Comparison of ENCODE assay signal across 8 mouse cellular contexts in genomic region chr14:49172582-49172988, GRCm38 (mm10). TPM values are rescaled to one million over a fixed set of nuclear protein-coding genes. Genes with fewer than 3 reads are reported as not detected.
DNase-seq lines count a peak whose midpoint lies in the region; ATAC-seq and TF ChIP-seq lines count a peak whose summit lies in the region.

No protein-coding gene starts in this region.

- peak overlapping the region; percentile 88 for H3K27ac ChIP-seq in heart, postnatal 0 days (ENCODE audit: low read depth)
- H3K27ac ChIP-seq in neural tube, embryonic 13.5 days (replicated peaks) = peak overlapping the region; percentile 88

- no peaks in the 10 kb centered on the region; the same call in 1 of the 2 replicates for H3K36me3 ChIP-seq in heart, postnatal 0 days (replicated peaks; ENCODE audit: control insufficient read depth, insufficient read depth, low read length)
- H3K36me3 ChIP-seq in neural tube, embryonic 13.5 days = no peaks in the 10 kb centered on the region

- ATAC-seq in erythroblast, adult 5-6 weeks (replicated peaks; ENCODE audit: low FRiP score, poor library complexity, severe bottlenecking) = peak; percentile 59
- peak; percentile 73 for ATAC-seq in heart, postnatal 0 days (ENCODE audit: insufficient read depth, low read depth)
- ATAC-seq in neural tube, embryonic 13.5 days (ENCODE audit: low read depth) = peak; percentile 87

- peak overlapping the region; percentile 71 for H3K4me3 ChIP-seq in heart, postnatal 0 days (ENCODE audit: low read depth, low read length)
- peak overlapping the region; percentile 99 for H3K4me3 ChIP-seq in neural tube, embryonic 13.5 days

- H3K9ac ChIP-seq in heart, postnatal 0 days (replicated peaks; ENCODE audit: low read depth, low read length) = peak overlapping the region; percentile 85
- peak overlapping the region; percentile 95 for H3K9ac ChIP-seq in neural tube, embryonic 13.5 days

- DNase-seq in CD8-positive naive resting alpha-beta T cell, adult 2 months (ENCODE audit: low read depth in 2 of 2, low spot score in 2 of 2) = peak; percentile 42 to 51
- peak; percentile 56 to 76 for DNase-seq in adrenal gland, postnatal 36 days
- DNase-seq in heart, postnatal 0 days (ENCODE audit: low spot score) = peak; percentile 52
- DNase-seq in kidney, postnatal 4 days = peak; percentile 68 to 83
- peak; percentile 34 to 46 for DNase-seq in lung, adult 18-20 months
- peak; percentile 73 for DNase-seq in testis, postnatal 10 days (ENCODE audit: low spot score)

- peak overlapping the region; percentile 98 for H3K4me2 ChIP-seq in heart, postnatal 0 days (ENCODE audit: low read depth, low read length)
- H3K4me2 ChIP-seq in neural tube, embryonic 13.5 days = peak overlapping the region; percentile 82

- TF ChIP-seq EP300 in heart, postnatal 0 days (IDR thresholded peaks at IDR 0.05; ENCODE audit: low read depth) = no peak

- H3K4me1 ChIP-seq in heart, postnatal 0 days (ENCODE audit: control insufficient read depth, insufficient read depth) = peaks cover 15% of the 10 kb centered on the region
- H3K4me1 ChIP-seq in neural tube, embryonic 13.5 days (replicated peaks) = peaks cover 34% of the 10 kb centered on the region

- WGBS in heart, postnatal 0 days = 0% methylated on average over 44 of the region's 46 CpGs
- WGBS in neural tube, embryonic 13.5 days = under 1% methylated on average over 46 of the region's 46 CpGs

- H3K9me3 ChIP-seq in heart, postnatal 0 days (replicated peaks; ENCODE audit: control insufficient read depth, low read length) = no peaks in the 10 kb centered on the region
- H3K9me3 ChIP-seq in neural tube, embryonic 13.5 days = no peaks in the 10 kb centered on the region

- no peaks in the 10 kb centered on the region for H3K27me3 ChIP-seq in heart, postnatal 0 days (ENCODE audit: control insufficient read depth, insufficient read depth, low read length)
- no peaks in the 10 kb centered on the region for H3K27me3 ChIP-seq in neural tube, embryonic 13.5 days

- no peak for TF ChIP-seq CTCF in heart, postnatal 0 days (IDR thresholded peaks at IDR 0.05; ENCODE audit: low read depth)

RNA-seq across cellular contexts. Expression of gene Naa30, which starts 0.6 kb away (rescaled TPM):
- 10 to 100 TPM; 32.6 to 39.9 TPM for total RNA-seq in adrenal gland, postnatal 36 days (2021)
- total RNA-seq in erythroblast, adult 5-6 weeks (2015; ENCODE audit: low replicate concordance) = 6.9 and 15.6 TPM in 2 replicates
- total RNA-seq in erythroblast, adult 5-6 weeks (2017; ENCODE audit: low replicate concordance) = 8.4 and 13.1 TPM in 2 replicates
- 26.1 and 34.3 TPM in 2 replicates for total RNA-seq in heart, postnatal 0 days (2014; rRNA removed; ENCODE audit: low replicate concordance)
- 5.6 and 5.7 TPM in 2 replicates for polyA plus RNA-seq in heart, postnatal 0 days (2015; fragmentation: Nextera tagmentation; extraction: Ambion mirVana)
- 13.5 and 16.7 TPM in 2 replicates for polyA plus RNA-seq in neural tube, embryonic 13.5 days (2015; fragmentation: Nextera tagmentation; extraction: Ambion mirVana)

Comparison
In these comparisons a context has a peak if more than half of its experiments do, and no peak if none do; other contexts are left out.
1. Peak in every context shown above with its lines: DNase-seq, ATAC-seq, H3K4me3 ChIP-seq and H3K27ac ChIP-seq.